Mouse (Mus musculus) gastrocnemius, postnatal 4 days (tissue): ENCODE data around the gene Fbxw7. TPM values are rescaled to one million over a fixed set of nuclear protein-coding genes. Genes with fewer than 3 reads are reported as not detected.

Experiments used
- DNase-seq, 2 experiments: peaks; one replicate each; pipeline ENCODE4 v3.0.0; 2021 to 2022; ENCODE audit warnings: low spot score in 2 of 2, mixed read lengths in 2 of 2
- total RNA-seq, 2 experiments: library from RNA; stranded (reverse); gene quantifications; 2 replicates each; pipeline ENCODE4 v1.2.3; 2021

The Fbxw7 gene
- total RNA-seq, 2 experiments from 2014 or later = 41.8 to 49.6 TPM

- no peak for DNase-seq
These were observed 68.9 kb downstream of the Fbxw7 start for GRCm38 (mm10) chr3:84883817-84884483.

GRCm38 (mm10) chr3:84889648-84890047 is 74.6 kb downstream of the Fbxw7 start:
- DNase-seq = no peak

GRCm38 (mm10) chr3:84890983-84891382 is 75.9 kb downstream of the Fbxw7 start:
- DNase-seq = no peak

GRCm38 (mm10) chr3:84897952-84898351 is 82.9 kb downstream of the Fbxw7 start:
- DNase-seq = no peak

GRCm38 (mm10) chr3:84906528-84906927 is 91.5 kb downstream of the Fbxw7 start:
- no peak for DNase-seq

GRCm38 (mm10) chr3:84914284-84914683 is 99.2 kb downstream of the Fbxw7 start:
- no peak for DNase-seq

- DNase-seq = no peak
These were observed 103.0 kb downstream of the Fbxw7 start for GRCm38 (mm10) chr3:84917903-84918679.

GRCm38 (mm10) chr3:84921704-84922420 is 106.8 kb downstream of the Fbxw7 start:
- DNase-seq = no peak

GRCm38 (mm10) chr3:84923256-84923655 is 108.2 kb downstream of the Fbxw7 start:
- DNase-seq = no peak

- no peak for DNase-seq
These were observed 108.6 kb downstream of the Fbxw7 start for GRCm38 (mm10) chr3:84923670-84924069.

- DNase-seq = no peak
These were observed 110.2 kb downstream of the Fbxw7 start for GRCm38 (mm10) chr3:84925229-84925628.

GRCm38 (mm10) chr3:84926140-84926539 is 111.1 kb downstream of the Fbxw7 start:
- DNase-seq = no peak

- no peak for DNase-seq
These were observed 112.2 kb downstream of the Fbxw7 start for GRCm38 (mm10) chr3:84927168-84927794.

GRCm38 (mm10) chr3:84927901-84928300 is 112.8 kb downstream of the Fbxw7 start:
- no peak for DNase-seq

- no peak for DNase-seq
These were observed 114.1 kb downstream of the Fbxw7 start for GRCm38 (mm10) chr3:84929171-84929570.

- DNase-seq = no peak
These were observed 115.6 kb downstream of the Fbxw7 start for GRCm38 (mm10) chr3:84930683-84931082.

GRCm38 (mm10) chr3:84935729-84936128 is 120.7 kb downstream of the Fbxw7 start:
- no peak for DNase-seq

GRCm38 (mm10) chr3:84936252-84936651 is 121.2 kb downstream of the Fbxw7 start:
- DNase-seq = no peak

- no peak for DNase-seq
These were observed 121.9 kb downstream of the Fbxw7 start for GRCm38 (mm10) chr3:84936956-84937355.

GRCm38 (mm10) chr3:84937360-84938355 is 122.6 kb downstream of the Fbxw7 start:
- no peak for DNase-seq
